Mouse (Mus musculus): Measurements from ENCODE around the gene Znrf1. TPM values are rescaled to one million over a fixed set of nuclear protein-coding genes. Genes with fewer than 3 reads are reported as not detected.

Gene Znrf1
- polyA plus RNA-seq, 1 experiment from 2014 or later = 48.0 TPM

GRCm38 (mm10) chr8:111594044-111594840, 58.3 kb downstream of the Znrf1 start:
- Histone ChIP-seq H3K36me3 (ENCODE audit: poor library complexity, severe bottlenecking) (no peaks in the 10 kb centered on the region), H3K27ac (no peak overlapping the region), H3K27me3 (no peaks in the 10 kb centered on the region), H3K9me3 (replicated peaks) (no peaks in the 10 kb centered on the region), H3K9ac (no peak overlapping the region), H3K4me2 (no peak overlapping the region), H3K4me3 (no peak overlapping the region), H3K4me1 (peaks cover 62% of the 10 kb centered on the region)
- ATAC-seq = no peak
- 81% methylated on average over 3 of the region's 3 CpGs for WGBS

GRCm38 (mm10) chr8:111594951-111595350, 59.1 kb downstream of the Znrf1 start:
- peaks cover 56% of the 10 kb centered on the region for H3K4me1 ChIP-seq
- 96% methylated on average over 2 of the region's 2 CpGs for whole genome bisulfite sequencing
- no peak for ATAC-seq

GRCm38 (mm10) chr8:111595712-111596484, 60.0 kb downstream of the Znrf1 start:
- Histone ChIP-seq H3K9ac (no peak overlapping the region), H3K27ac (no peak overlapping the region), H3K4me3 (no peak overlapping the region), H3K27me3 (no peaks in the 10 kb centered on the region), H3K4me1 (peaks cover 56% of the 10 kb centered on the region), H3K36me3 (ENCODE audit: poor library complexity, severe bottlenecking) (no peaks in the 10 kb centered on the region), H3K4me2 (no peak overlapping the region), H3K9me3 (replicated peaks) (no peaks in the 10 kb centered on the region)
- 93% methylated on average over 15 of the region's 15 CpGs for WGBS
- 0 out of 2 replicates have a peak, but pooled peaks have one; percentile 24 for ATAC-seq

More at GRCm38 (mm10) chr8:111594951-111595350, 59.1 kb downstream of the Znrf1 start:
- Histone ChIP-seq H3K27me3 (no peaks in the 10 kb centered on the region), H3K36me3 (ENCODE audit: poor library complexity, severe bottlenecking) (no peaks in the 10 kb centered on the region), H3K9me3 (replicated peaks) (no peaks in the 10 kb centered on the region), H3K9ac (no peak overlapping the region), H3K4me2 (no peak overlapping the region), H3K4me3 (no peak overlapping the region), H3K27ac (no peak overlapping the region)

- no peak overlapping the region for H3K9ac ChIP-seq
- WGBS = 70% methylated on average over 3 of the region's 3 CpGs
- H3K4me2 ChIP-seq = no peak overlapping the region
- no peaks in the 10 kb centered on the region for H3K36me3 ChIP-seq (ENCODE audit: poor library complexity, severe bottlenecking)
- no peaks in the 10 kb centered on the region for H3K9me3 ChIP-seq (replicated peaks)
- ATAC-seq = no peak
- no peak overlapping the region for H3K4me3 ChIP-seq
- no peaks in the 10 kb centered on the region for H3K27me3 ChIP-seq
- peaks cover 56% of the 10 kb centered on the region for H3K4me1 ChIP-seq
- no peak overlapping the region for H3K27ac ChIP-seq
These were observed 60.6 kb downstream of the Znrf1 start for GRCm38 (mm10) chr8:111596485-111596821.

GRCm38 (mm10) chr8:111597310-111597709, 61.4 kb downstream of the Znrf1 start:
- Histone ChIP-seq H3K36me3 (ENCODE audit: poor library complexity, severe bottlenecking) (no peaks in the 10 kb centered on the region), H3K4me3 (no peak overlapping the region), H3K9ac (no peak overlapping the region), H3K4me2 (no peak overlapping the region), H3K27ac (no peak overlapping the region), H3K27me3 (no peaks in the 10 kb centered on the region), H3K9me3 (replicated peaks) (no peaks in the 10 kb centered on the region), H3K4me1 (peaks cover 50% of the 10 kb centered on the region)
- no peak for ATAC-seq
- 78% methylated on average over 1 of the region's 1 CpGs for WGBS

- Histone ChIP-seq H3K9me3 (replicated peaks) (no peaks in the 10 kb centered on the region), H3K27ac (no peak overlapping the region), H3K36me3 (ENCODE audit: poor library complexity, severe bottlenecking) (no peaks in the 10 kb centered on the region), H3K27me3 (no peaks in the 10 kb centered on the region), H3K9ac (no peak overlapping the region), H3K4me1 (peaks cover 36% of the 10 kb centered on the region), H3K4me3 (no peak overlapping the region), H3K4me2 (no peak overlapping the region)
- WGBS = 82% methylated on average over 9 of the region's 9 CpGs
- ATAC-seq = no peak
These were observed 64.0 kb downstream of the Znrf1 start for GRCm38 (mm10) chr8:111599707-111600444.

GRCm38 (mm10) chr8:111602050-111602449, 66.2 kb downstream of the Znrf1 start:
- Histone ChIP-seq H3K4me1 (peaks cover 15% of the 10 kb centered on the region), H3K27me3 (no peaks in the 10 kb centered on the region), H3K4me3 (no peak overlapping the region), H3K9ac (no peak overlapping the region), H3K9me3 (replicated peaks) (no peaks in the 10 kb centered on the region), H3K36me3 (ENCODE audit: poor library complexity, severe bottlenecking) (no peaks in the 10 kb centered on the region), H3K4me2 (no peak overlapping the region), H3K27ac (no peak overlapping the region)
- no peak for ATAC-seq
- 94% methylated on average over 4 of the region's 4 CpGs for WGBS

- H3K27ac ChIP-seq = no peak overlapping the region
- no peaks in the 10 kb centered on the region for H3K9me3 ChIP-seq (replicated peaks)
- H3K9ac ChIP-seq = no peak overlapping the region
- 98% methylated on average over 2 of the region's 2 CpGs for WGBS
- no peaks in the 10 kb centered on the region for H3K27me3 ChIP-seq
- H3K4me1 ChIP-seq = peaks cover 11% of the 10 kb centered on the region
- ATAC-seq = no peak
- no peak overlapping the region for H3K4me2 ChIP-seq
- no peak overlapping the region for H3K4me3 ChIP-seq
- peaks cover 7% of the 10 kb centered on the region; the same call in 1 of the 2 replicates for H3K36me3 ChIP-seq (ENCODE audit: poor library complexity, severe bottlenecking)
These were observed 69.1 kb downstream of the Znrf1 start for GRCm38 (mm10) chr8:111604986-111605385.

- Histone ChIP-seq H3K4me1 (peaks cover 11% of the 10 kb centered on the region), H3K9me3 (replicated peaks) (no peaks in the 10 kb centered on the region), H3K27me3 (no peaks in the 10 kb centered on the region), H3K4me3 (no peak overlapping the region), H3K4me2 (no peak overlapping the region), H3K36me3 (ENCODE audit: poor library complexity, severe bottlenecking) (peaks cover 16% of the 10 kb centered on the region; the same call in 1 of the 2 replicates), H3K27ac (no peak overlapping the region), H3K9ac (no peak overlapping the region)
- WGBS = 92% methylated on average over 9 of the region's 9 CpGs
- no peak for ATAC-seq
These were observed 71.1 kb downstream of the Znrf1 start for GRCm38 (mm10) chr8:111606961-111607360.

GRCm38 (mm10) chr8:111607414-111607813, 71.5 kb downstream of the Znrf1 start:
- Histone ChIP-seq H3K4me3 (no peak overlapping the region), H3K27ac (no peak overlapping the region), H3K27me3 (no peaks in the 10 kb centered on the region), H3K36me3 (ENCODE audit: poor library complexity, severe bottlenecking) (peaks cover 21% of the 10 kb centered on the region), H3K4me1 (peaks cover 8% of the 10 kb centered on the region), H3K9me3 (replicated peaks) (no peaks in the 10 kb centered on the region), H3K9ac (no peak overlapping the region), H3K4me2 (no peak overlapping the region)
- no peak for ATAC-seq
- WGBS = 92% methylated on average over 7 of the region's 7 CpGs

GRCm38 (mm10) chr8:111613181-111613580, 77.3 kb downstream of the Znrf1 start:
- Histone ChIP-seq H3K27me3 (no peaks in the 10 kb centered on the region), H3K36me3 (ENCODE audit: poor library complexity, severe bottlenecking) (peaks cover 32% of the 10 kb centered on the region), H3K4me3 (no peak overlapping the region), H3K4me1 (peaks cover 3% of the 10 kb centered on the region; the same call in 1 of the 2 replicates), H3K9me3 (replicated peaks) (no peaks in the 10 kb centered on the region), H3K4me2 (no peak overlapping the region), H3K27ac (no peak overlapping the region), H3K9ac (no peak overlapping the region)
- no peak for ATAC-seq
- 88% methylated on average over 5 of the region's 5 CpGs for WGBS
